Mouse (Mus musculus) kidney, adult 2 months (tissue): ENCODE measurements around the gene Tnks2.
A peak's percentile ranks its signal among the peaks of the same experiment; 100 is the strongest.

Experiments
- CTCF ChIP-seq: fragments of 200-500 bp; conservative IDR thresholded peaks from 2 replicates; pipeline ENCODE4 v1.5.1; 2011; ENCODE audit warnings: low read depth, mild to moderate bottlenecking, control low read depth, low read length, moderate library complexity, mixed read lengths; ENCODE audit not compliant: insufficient read depth, insufficient read length
- POLR2A ChIP-seq: fragments of 200-500 bp; IDR thresholded peaks from one replicate; pipeline ENCODE4 v1.6.1; 2011; ENCODE audit warnings: low read depth, low read length, control low read depth

DNA sequence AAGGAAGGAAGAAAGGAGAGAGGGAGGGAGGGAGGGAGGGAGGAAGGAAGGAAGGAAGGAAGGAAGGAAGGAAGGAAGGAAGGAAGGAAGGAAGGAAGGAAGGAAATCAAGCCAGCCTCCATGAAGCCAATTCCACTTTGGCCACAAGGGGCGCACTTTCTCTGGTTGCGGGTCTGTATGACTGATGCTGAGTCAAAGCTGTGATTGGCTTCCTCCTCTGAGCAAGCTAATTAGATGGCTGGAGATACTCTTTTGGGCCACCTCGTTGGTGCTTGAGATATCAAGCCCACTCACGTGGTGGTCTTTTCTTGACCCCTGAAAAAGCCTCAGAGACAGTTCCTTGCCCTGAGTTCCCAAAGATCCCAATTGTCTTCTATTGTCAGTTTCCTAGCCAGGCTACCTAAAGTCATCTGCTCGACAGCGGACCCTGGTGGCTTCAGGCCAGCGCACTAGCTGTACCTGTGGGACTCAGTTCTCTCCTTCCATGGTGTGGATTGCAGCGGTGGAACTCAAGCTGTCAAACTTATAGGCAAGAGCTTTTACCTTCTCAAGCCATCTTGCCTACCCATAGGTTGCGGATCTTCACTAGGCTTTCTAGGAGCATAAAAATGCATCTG, 75.8 kb downstream of the Tnks2 start:
- TF ChIP-seq CTCF, result peak; percentile 72
- no peak for TF ChIP-seq POLR2A
